Mouse (Mus musculus): ENCODE measurements around the gene Meioc. TPM values are rescaled to one million over a fixed set of nuclear protein-coding genes. Genes with fewer than 3 reads are reported as not detected.

Gene Meioc
- polyA plus RNA-seq, 1 experiment from 2014 or later: 0.24 TPM

DNA sequence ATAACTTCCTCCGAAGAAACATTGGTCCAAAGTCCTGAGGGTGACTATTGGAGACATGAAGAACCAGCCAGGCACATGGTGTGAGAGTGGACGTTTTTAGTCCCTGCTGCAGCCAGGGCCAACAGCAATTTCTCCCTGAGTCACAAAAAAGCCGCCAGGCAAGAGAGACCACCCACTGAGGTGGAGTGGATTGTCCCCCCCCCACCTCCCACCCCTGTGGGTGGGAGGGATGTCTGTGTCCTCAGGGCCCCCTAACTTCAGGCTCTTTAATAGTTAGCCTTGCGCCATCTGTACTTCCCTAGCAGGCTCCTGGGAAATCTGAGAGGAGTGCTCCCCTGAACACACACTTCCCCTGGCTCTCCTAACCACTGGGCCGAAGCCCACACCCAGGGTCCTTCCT lies 32.3 kb upstream of the Meioc start:
- H3K4me1 ChIP-seq (replicated peaks; ENCODE audit: control insufficient read depth, insufficient read depth, low read length): peaks cover 10% of the 10 kb centered on the region
- WGBS: 24% methylated on average over 5 of the region's 5 CpGs
- no peak overlapping the region; the same call in 1 of the 2 replicates for H3K9ac ChIP-seq (ENCODE audit: low read length)
- ATAC-seq (replicated peaks; ENCODE audit: low FRiP score): no peak
- no peak overlapping the region for H3K4me3 ChIP-seq (ENCODE audit: low read depth, low read length)
- DNase-seq (ENCODE audit: low spot score): no peak
- H3K4me2 ChIP-seq (ENCODE audit: low read depth, low read length, severe bottlenecking): no peak overlapping the region
- H3K27ac ChIP-seq (ENCODE audit: low read depth, low read length): no peak overlapping the region
- no peaks in the 10 kb centered on the region for H3K27me3 ChIP-seq (ENCODE audit: control insufficient read depth, insufficient read depth, low read length)
- no peaks in the 10 kb centered on the region for H3K9me3 ChIP-seq (ENCODE audit: control insufficient read depth, low read length)
- H3K36me3 ChIP-seq (ENCODE audit: control insufficient read depth, insufficient read depth, low read length): no peaks in the 10 kb centered on the region

GRCm38 (mm10) chr11:102632725-102633124 lies 30.8 kb upstream of the Meioc start:
- H3K4me1 ChIP-seq (replicated peaks; ENCODE audit: control insufficient read depth, insufficient read depth, low read length): peaks cover 10% of the 10 kb centered on the region
- no peak overlapping the region; the same call in 1 of the 2 replicates for H3K9ac ChIP-seq (ENCODE audit: low read length)
- H3K9me3 ChIP-seq (ENCODE audit: control insufficient read depth, low read length): no peaks in the 10 kb centered on the region
- DNase-seq (ENCODE audit: low spot score) (no peak), ATAC-seq (replicated peaks; ENCODE audit: low FRiP score) (no peak)
- H3K36me3 ChIP-seq (ENCODE audit: control insufficient read depth, insufficient read depth, low read length): no peaks in the 10 kb centered on the region
- H3K27ac ChIP-seq (ENCODE audit: low read depth, low read length): no peak overlapping the region
- no peak overlapping the region for H3K4me3 ChIP-seq (ENCODE audit: low read depth, low read length)
- WGBS: 9% methylated on average over 9 of the region's 13 CpGs
- peak overlapping the region; percentile 38 for H3K4me2 ChIP-seq (ENCODE audit: low read depth, low read length, severe bottlenecking)
- H3K27me3 ChIP-seq (ENCODE audit: control insufficient read depth, insufficient read depth, low read length): no peaks in the 10 kb centered on the region

GRCm38 (mm10) chr11:102633379-102633778 lies 30.1 kb upstream of the Meioc start:
- peaks cover 11% of the 10 kb centered on the region for H3K4me1 ChIP-seq (replicated peaks; ENCODE audit: control insufficient read depth, insufficient read depth, low read length)

DNA sequence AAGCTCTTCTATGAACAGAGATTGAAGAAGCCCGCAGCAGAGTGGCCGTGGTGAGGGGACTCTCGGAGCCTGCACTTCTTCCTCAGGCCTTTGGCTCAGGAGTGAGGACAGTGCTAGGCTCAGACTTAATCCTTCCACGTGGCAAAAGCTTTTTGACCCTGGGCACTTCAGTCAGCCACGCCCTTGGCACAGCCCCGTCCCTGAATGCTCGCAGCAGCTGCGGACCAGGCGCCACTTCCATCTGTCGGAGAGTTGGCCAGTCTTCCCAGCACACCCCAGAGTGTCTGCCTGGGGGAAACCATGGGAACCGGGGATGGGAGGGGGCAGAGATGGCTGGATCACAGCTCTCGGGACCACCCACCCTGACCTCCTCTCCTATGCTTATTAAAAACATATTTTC lies 26.6 kb upstream of the Meioc start:
- ATAC-seq (replicated peaks; ENCODE audit: low FRiP score) (no peak), DNase-seq (ENCODE audit: low spot score) (no peak)
- H3K4me1 ChIP-seq (replicated peaks; ENCODE audit: control insufficient read depth, insufficient read depth, low read length): peaks cover 10% of the 10 kb centered on the region; the same call in 1 of the 2 replicates
- no peak overlapping the region for H3K4me3 ChIP-seq (ENCODE audit: low read depth, low read length)
- H3K9ac ChIP-seq (ENCODE audit: low read length): no peak overlapping the region
- no peak overlapping the region for H3K27ac ChIP-seq (ENCODE audit: low read depth, low read length)
- no peaks in the 10 kb centered on the region for H3K36me3 ChIP-seq (ENCODE audit: control insufficient read depth, insufficient read depth, low read length)
- 50% methylated on average over 12 of the region's 12 CpGs for WGBS
- H3K9me3 ChIP-seq (ENCODE audit: control insufficient read depth, low read length): no peaks in the 10 kb centered on the region
- no peak overlapping the region for H3K4me2 ChIP-seq (ENCODE audit: low read depth, low read length, severe bottlenecking)
- H3K27me3 ChIP-seq (ENCODE audit: control insufficient read depth, insufficient read depth, low read length): no peaks in the 10 kb centered on the region

More at GRCm38 (mm10) chr11:102633379-102633778, 30.1 kb upstream of the Meioc start:
- Histone ChIP-seq H3K9me3 (ENCODE audit: control insufficient read depth, low read length) (no peaks in the 10 kb centered on the region), H3K27ac (ENCODE audit: low read depth, low read length) (no peak overlapping the region), H3K9ac (ENCODE audit: low read length) (peak overlapping the region; percentile 29; the same call in 1 of the 2 replicates), H3K4me2 (ENCODE audit: low read depth, low read length, severe bottlenecking) (peak overlapping the region; percentile 38), H3K27me3 (ENCODE audit: control insufficient read depth, insufficient read depth, low read length) (no peaks in the 10 kb centered on the region), H3K4me3 (ENCODE audit: low read depth, low read length) (peak overlapping the region; percentile 8; the same call in 1 of the 2 replicates), H3K36me3 (ENCODE audit: control insufficient read depth, insufficient read depth, low read length) (no peaks in the 10 kb centered on the region)
- WGBS: 15% methylated on average over 9 of the region's 9 CpGs
- DNase-seq (ENCODE audit: low spot score) (no peak), ATAC-seq (replicated peaks; ENCODE audit: low FRiP score) (no peak)

DNA sequence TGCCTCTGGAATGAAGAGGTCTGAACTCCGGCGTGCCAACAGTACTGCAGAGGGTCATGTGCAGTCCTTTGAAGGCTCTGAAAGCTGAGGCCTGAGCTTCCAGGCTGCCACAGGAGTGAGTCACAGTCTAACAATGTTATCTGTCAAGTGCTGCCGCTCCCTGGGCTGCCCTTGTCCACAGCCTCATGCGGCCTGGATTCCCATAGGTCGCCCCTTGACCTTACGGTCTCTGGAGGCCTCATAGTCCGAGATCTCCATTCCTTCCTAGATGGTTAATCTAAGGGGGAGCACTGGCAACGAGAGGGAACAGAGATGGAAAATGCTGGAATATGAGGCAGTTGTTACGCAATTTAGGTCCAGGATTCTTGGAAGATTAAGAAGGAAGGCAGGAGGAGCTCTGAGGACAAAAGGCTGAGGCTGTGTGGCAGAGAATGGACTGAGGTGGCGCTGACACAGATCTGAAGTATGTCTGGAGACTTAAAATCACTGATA lies 19.6 kb upstream of the Meioc start:
- 63% methylated on average over 10 of the region's 10 CpGs for WGBS
- Histone ChIP-seq H3K27me3 (ENCODE audit: control insufficient read depth, insufficient read depth, low read length) (no peaks in the 10 kb centered on the region), H3K9me3 (ENCODE audit: control insufficient read depth, low read length) (no peaks in the 10 kb centered on the region), H3K4me2 (ENCODE audit: low read depth, low read length, severe bottlenecking) (no peak overlapping the region), H3K36me3 (ENCODE audit: control insufficient read depth, insufficient read depth, low read length) (no peaks in the 10 kb centered on the region), H3K9ac (ENCODE audit: low read length) (no peak overlapping the region), H3K27ac (ENCODE audit: low read depth, low read length) (no peak overlapping the region), H3K4me3 (ENCODE audit: low read depth, low read length) (no peak overlapping the region), H3K4me1 (replicated peaks; ENCODE audit: control insufficient read depth, insufficient read depth, low read length) (peaks cover 4% of the 10 kb centered on the region; the same call in 1 of the 2 replicates)
- no peak for DNase-seq (ENCODE audit: low spot score)
- no peak for ATAC-seq (replicated peaks; ENCODE audit: low FRiP score)

- H3K27me3 ChIP-seq (ENCODE audit: control insufficient read depth, insufficient read depth, low read length): no peaks in the 10 kb centered on the region
These were observed 17.3 kb upstream of the Meioc start for GRCm38 (mm10) chr11:102646226-102646625.

GRCm38 (mm10) chr11:102647885-102648284 lies 15.6 kb upstream of the Meioc start:
- ATAC-seq (replicated peaks; ENCODE audit: low FRiP score) (no peak), DNase-seq (ENCODE audit: low spot score) (no peak)
- H3K9me3 ChIP-seq (ENCODE audit: control insufficient read depth, low read length): no peaks in the 10 kb centered on the region
- H3K4me2 ChIP-seq (ENCODE audit: low read depth, low read length, severe bottlenecking): no peak overlapping the region
- no peaks in the 10 kb centered on the region for H3K27me3 ChIP-seq (ENCODE audit: control insufficient read depth, insufficient read depth, low read length)
- no peak overlapping the region for H3K27ac ChIP-seq (ENCODE audit: low read depth, low read length)
- no peaks in the 10 kb centered on the region for H3K4me1 ChIP-seq (replicated peaks; ENCODE audit: control insufficient read depth, insufficient read depth, low read length)
- 72% methylated on average over 12 of the region's 12 CpGs for WGBS
- no peaks in the 10 kb centered on the region for H3K36me3 ChIP-seq (ENCODE audit: control insufficient read depth, insufficient read depth, low read length)
- no peak overlapping the region for H3K4me3 ChIP-seq (ENCODE audit: low read depth, low read length)
- H3K9ac ChIP-seq (ENCODE audit: low read length): no peak overlapping the region

More at GRCm38 (mm10) chr11:102646226-102646625, 17.3 kb upstream of the Meioc start:
- Histone ChIP-seq H3K4me3 (ENCODE audit: low read depth, low read length) (no peak overlapping the region), H3K9ac (ENCODE audit: low read length) (no peak overlapping the region), H3K9me3 (ENCODE audit: control insufficient read depth, low read length) (no peaks in the 10 kb centered on the region), H3K4me1 (replicated peaks; ENCODE audit: control insufficient read depth, insufficient read depth, low read length) (no peaks in the 10 kb centered on the region), H3K4me2 (ENCODE audit: low read depth, low read length, severe bottlenecking) (no peak overlapping the region), H3K27ac (ENCODE audit: low read depth, low read length) (no peak overlapping the region), H3K36me3 (ENCODE audit: control insufficient read depth, insufficient read depth, low read length) (no peaks in the 10 kb centered on the region)
- 89% methylated on average over 13 of the region's 13 CpGs for WGBS
- no peak for ATAC-seq (replicated peaks; ENCODE audit: low FRiP score)
- DNase-seq (ENCODE audit: low spot score): no peak

DNA sequence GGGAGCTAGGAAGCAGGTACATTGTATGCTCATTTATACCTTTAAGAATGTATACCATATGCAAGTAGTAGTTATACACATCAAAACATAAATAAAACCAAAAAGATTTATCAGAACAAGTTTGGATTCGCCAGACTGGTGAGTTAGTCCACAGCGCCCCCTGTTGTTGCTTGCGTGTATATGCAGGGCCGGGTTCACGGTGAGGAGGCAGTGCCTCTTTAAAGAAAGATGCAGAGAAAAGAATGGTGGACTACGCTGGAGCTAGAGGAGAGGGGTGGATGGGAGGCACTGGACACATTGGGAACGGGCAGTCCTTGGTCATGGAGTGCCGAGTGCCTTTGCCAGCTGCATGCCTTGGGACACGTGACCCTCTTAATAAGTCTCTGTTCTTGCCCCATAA lies 12.1 kb upstream of the Meioc start:
- Histone ChIP-seq H3K36me3 (ENCODE audit: control insufficient read depth, insufficient read depth, low read length) (no peaks in the 10 kb centered on the region), H3K27ac (ENCODE audit: low read depth, low read length) (no peak overlapping the region), H3K27me3 (ENCODE audit: control insufficient read depth, insufficient read depth, low read length) (no peaks in the 10 kb centered on the region), H3K9ac (ENCODE audit: low read length) (no peak overlapping the region), H3K4me3 (ENCODE audit: low read depth, low read length) (no peak overlapping the region), H3K9me3 (ENCODE audit: control insufficient read depth, low read length) (no peaks in the 10 kb centered on the region), H3K4me1 (replicated peaks; ENCODE audit: control insufficient read depth, insufficient read depth, low read length) (no peaks in the 10 kb centered on the region), H3K4me2 (ENCODE audit: low read depth, low read length, severe bottlenecking) (no peak overlapping the region)
- ATAC-seq (replicated peaks; ENCODE audit: low FRiP score) (no peak), DNase-seq (ENCODE audit: low spot score) (peak; percentile 89)
- 3% methylated on average over 9 of the region's 9 CpGs for WGBS

DNA sequence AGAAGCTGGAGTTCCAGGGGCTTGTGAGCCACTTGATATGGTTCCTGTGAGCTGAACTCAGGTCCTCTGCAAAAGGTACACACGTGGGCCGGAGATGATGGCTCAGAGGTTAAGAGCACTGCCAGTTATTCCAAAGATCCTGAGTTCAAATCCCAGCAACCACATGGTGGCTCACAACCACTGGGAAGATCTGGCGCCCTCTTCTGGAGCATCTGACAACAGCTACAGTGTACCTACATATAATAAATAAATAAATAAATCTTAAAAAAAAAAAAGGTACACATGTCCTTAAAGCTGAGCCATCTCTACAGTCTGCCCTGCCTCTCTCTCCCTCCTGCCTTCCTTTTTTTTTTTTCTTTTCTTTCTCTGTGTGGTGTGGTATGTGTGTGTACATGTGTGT lies 10.7 kb upstream of the Meioc start:
- ATAC-seq (replicated peaks; ENCODE audit: low FRiP score): no peak
- H3K27me3 ChIP-seq (ENCODE audit: control insufficient read depth, insufficient read depth, low read length): no peaks in the 10 kb centered on the region
- no peaks in the 10 kb centered on the region for H3K4me1 ChIP-seq (replicated peaks; ENCODE audit: control insufficient read depth, insufficient read depth, low read length)
- no peaks in the 10 kb centered on the region for H3K36me3 ChIP-seq (ENCODE audit: control insufficient read depth, insufficient read depth, low read length)
- H3K9me3 ChIP-seq (ENCODE audit: control insufficient read depth, low read length): no peaks in the 10 kb centered on the region
- no peak overlapping the region for H3K4me2 ChIP-seq (ENCODE audit: low read depth, low read length, severe bottlenecking)
- no peak overlapping the region for H3K27ac ChIP-seq (ENCODE audit: low read depth, low read length)
- 73% methylated on average over 3 of the region's 3 CpGs for WGBS
- peak; percentile 64 for DNase-seq (ENCODE audit: low spot score)
- no peak overlapping the region for H3K9ac ChIP-seq (ENCODE audit: low read length)
- no peak overlapping the region for H3K4me3 ChIP-seq (ENCODE audit: low read depth, low read length)

Measured in forebrain, embryonic 11.5 days (tissue).